Mouse (Mus musculus) liver, adult 2 months (tissue): Measurements from ENCODE around the gene Plcxd1.

Experiments used
- CTCF ChIP-seq: fragments of 200-500 bp; IDR thresholded peaks from 2 replicates; pipeline ENCODE4 v1.5.1; 2011; ENCODE audit warnings: low read depth, low read length, control low read depth
- POLR2A ChIP-seq: fragments of 200-500 bp; IDR thresholded peaks from 2 replicates; pipeline ENCODE4 v1.6.1; 2011; ENCODE audit warnings: low read length, control low read depth; ENCODE audit not compliant: insufficient read depth; ENCODE audit errors: extremely low read depth

GRCm38 (mm10) chr5:110101716-110102347 lies 2.1 kb downstream of the Plcxd1 start:
- no peak for TF ChIP-seq CTCF
- TF ChIP-seq POLR2A, result no peak
